Mouse (Mus musculus): Measurements from ENCODE around the gene Olfr1157. TPM values are rescaled to one million over a fixed set of nuclear protein-coding genes. Genes with fewer than 3 reads are reported as not detected.

Gene Olfr1157
- polyA plus RNA-seq (2014; fragmentation: Nextera tagmentation; extraction: Ambion mirVana): not detected in 2 replicates

DNA sequence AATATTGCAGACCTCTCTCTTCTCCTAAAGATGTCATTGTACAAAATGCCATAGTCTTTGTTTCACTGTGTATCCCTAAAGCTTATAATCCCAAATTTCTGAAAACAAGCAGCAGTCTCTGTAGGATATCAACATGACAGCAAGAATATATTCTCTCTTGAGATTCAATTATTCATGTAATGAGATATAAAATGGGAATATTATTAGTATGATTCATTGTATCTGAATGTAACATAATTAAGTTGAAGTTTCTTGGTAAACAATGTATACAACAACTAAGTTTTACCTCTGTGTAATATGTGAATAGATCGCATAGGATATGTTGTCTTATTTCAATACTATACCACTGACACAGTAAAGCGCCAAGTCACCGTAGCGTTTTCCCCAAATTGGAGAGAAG lies at the start of gene Olfr1157:
TSS of gene Olfr1157 (minus strand) at position 101 of the 400 bp plus-strand sequence.
- ATAC-seq (ENCODE audit: low read depth) (no peak), DNase-seq (ENCODE audit: low spot score) (no peak)
- Histone ChIP-seq H3K27ac (replicated peaks; ENCODE audit: low read depth, low read length) (no peak within 1 kb of the TSS), H3K27me3 (replicated peaks; ENCODE audit: control insufficient read depth, insufficient read depth, low read length) (no peaks in the 10 kb centered on the region), H3K9me3 (ENCODE audit: control insufficient read depth, low read length) (no peaks in the 10 kb centered on the region), H3K4me2 (ENCODE audit: low read depth, low read length) (no peak within 1 kb of the TSS), H3K4me1 (ENCODE audit: control insufficient read depth, insufficient read depth, low read length) (no peaks in the 10 kb centered on the region), H3K4me3 (ENCODE audit: low read depth, low read length) (no peak within 1 kb of the TSS), H3K9ac (ENCODE audit: low read depth, low read length) (no peak within 1 kb of the TSS), H3K36me3 (ENCODE audit: control insufficient read depth, insufficient read depth, low read length) (no peaks in the 10 kb centered on the region)
- WGBS: 94% methylated on average over 4 of the region's 4 CpGs

DNA sequence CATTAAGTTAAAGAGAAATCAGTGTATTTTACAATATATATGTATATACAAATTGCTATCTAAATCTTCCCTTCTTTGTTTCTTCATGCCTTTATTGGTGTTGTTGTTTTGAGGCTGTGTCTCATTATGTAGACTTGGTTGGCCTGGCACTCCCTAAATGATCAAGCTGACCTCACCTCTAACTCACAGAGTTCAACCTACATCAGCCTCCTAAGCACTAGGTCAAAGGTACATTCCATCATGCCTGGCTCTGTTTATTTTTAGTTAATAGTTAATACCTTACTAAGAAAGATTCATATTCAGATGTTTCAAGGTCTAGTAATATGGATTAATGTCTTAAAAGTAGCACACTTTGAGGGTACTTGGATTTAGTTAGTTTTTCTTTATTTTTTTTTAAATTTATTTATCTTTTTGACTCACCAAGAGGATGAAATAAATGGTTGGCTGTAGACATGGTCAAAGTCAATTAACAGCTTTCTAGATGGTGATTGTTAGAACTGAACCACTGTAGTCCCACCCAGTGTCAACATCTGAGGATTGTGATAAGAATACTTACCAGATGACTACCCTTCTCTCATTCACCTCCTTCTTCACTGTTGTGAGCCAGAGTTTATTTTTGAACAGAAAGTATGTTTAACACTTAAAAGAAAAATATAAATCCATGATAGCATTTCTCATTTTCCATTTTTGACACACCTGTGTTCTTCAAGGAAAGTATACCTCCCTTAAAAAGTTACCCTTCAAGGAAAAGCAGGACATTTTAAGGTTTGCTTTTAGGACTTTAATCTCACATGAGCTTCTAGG lies 39.6 kb upstream of the Olfr1157 start, which contains the start of gene Olfr1160:
TSS of gene Olfr1160 (minus strand) at position 754 of the 804 bp plus-strand sequence.
- no peak within 1 kb of the TSS for H3K4me2 ChIP-seq (ENCODE audit: low read depth, low read length)

DNA sequence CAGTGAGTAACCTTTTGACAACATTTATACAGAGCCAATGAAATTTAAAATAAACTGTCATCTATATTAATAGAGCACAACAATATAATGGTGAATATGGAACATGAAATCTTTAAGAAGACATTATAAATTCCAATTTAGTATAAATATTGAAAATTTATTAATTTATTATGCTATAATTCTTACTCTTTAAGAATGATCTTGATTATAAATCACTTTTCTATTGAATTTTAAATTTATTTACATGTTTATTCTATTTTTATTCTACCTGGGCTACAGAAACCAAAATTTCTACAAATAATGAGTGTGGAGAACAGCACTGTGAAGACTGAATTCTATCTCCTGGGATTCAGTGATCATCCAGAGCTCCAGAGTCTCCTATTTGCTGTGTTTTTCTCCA lies 21.7 kb upstream of the Olfr1157 start, which contains the start of gene Olfr1158:
TSS of gene Olfr1158 (plus strand) at position 301 of the 400 bp plus-strand sequence.
- no peak within 1 kb of the TSS for H3K4me2 ChIP-seq (ENCODE audit: low read depth, low read length)
- H3K4me1 ChIP-seq (ENCODE audit: control insufficient read depth, insufficient read depth, low read length): no peaks in the 10 kb centered on the region
- no peak within 1 kb of the TSS for H3K4me3 ChIP-seq (ENCODE audit: low read depth, low read length)
- no peaks in the 10 kb centered on the region for H3K9me3 ChIP-seq (ENCODE audit: control insufficient read depth, low read length)
- H3K9ac ChIP-seq (ENCODE audit: low read depth, low read length): no peak within 1 kb of the TSS
- DNase-seq (ENCODE audit: low spot score): no peak
- no peaks in the 10 kb centered on the region for H3K36me3 ChIP-seq (ENCODE audit: control insufficient read depth, insufficient read depth, low read length)
- H3K27me3 ChIP-seq (replicated peaks; ENCODE audit: control insufficient read depth, insufficient read depth, low read length): no peaks in the 10 kb centered on the region
- ATAC-seq (ENCODE audit: low read depth): no peak
- H3K27ac ChIP-seq (replicated peaks; ENCODE audit: low read depth, low read length): no peak within 1 kb of the TSS

More for the DNA sequence above, 39.6 kb upstream of the Olfr1157 start, which contains the start of gene Olfr1160:
- H3K27me3 ChIP-seq (replicated peaks; ENCODE audit: control insufficient read depth, insufficient read depth, low read length): no peaks in the 10 kb centered on the region
- H3K4me3 ChIP-seq (ENCODE audit: low read depth, low read length): no peak within 1 kb of the TSS
- no peaks in the 10 kb centered on the region for H3K4me1 ChIP-seq (ENCODE audit: control insufficient read depth, insufficient read depth, low read length)
- no peaks in the 10 kb centered on the region for H3K9me3 ChIP-seq (ENCODE audit: control insufficient read depth, low read length)
- H3K9ac ChIP-seq (ENCODE audit: low read depth, low read length): no peak within 1 kb of the TSS
- ATAC-seq (ENCODE audit: low read depth): no peak
- H3K27ac ChIP-seq (replicated peaks; ENCODE audit: low read depth, low read length): no peak within 1 kb of the TSS
- no peak for DNase-seq (ENCODE audit: low spot score)
- no peaks in the 10 kb centered on the region for H3K36me3 ChIP-seq (ENCODE audit: control insufficient read depth, insufficient read depth, low read length)

DNA sequence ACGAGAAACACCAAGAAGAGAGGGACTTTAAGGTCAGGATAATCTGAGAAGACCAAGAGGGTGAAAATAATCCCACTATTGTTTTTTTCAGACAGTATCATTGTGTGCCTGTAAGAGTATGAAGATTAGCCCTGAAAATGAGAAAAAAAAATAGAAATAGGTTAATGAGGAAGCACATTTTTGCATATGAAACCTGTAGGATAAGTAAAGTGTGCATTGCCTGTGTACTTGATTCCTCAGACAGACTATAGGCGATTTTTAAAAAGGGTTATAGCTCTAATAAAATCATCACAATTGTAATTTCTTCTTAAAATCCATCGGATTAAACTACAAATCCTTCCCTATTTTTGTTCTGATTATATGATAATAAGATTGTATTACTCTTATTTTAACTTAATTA lies 6.5 kb upstream of the Olfr1157 start, which contains the start of gene Olfr74:
TSS of gene Olfr74 (minus strand) at position 101 of the 400 bp plus-strand sequence.
- WGBS: 70% methylated on average over 3 of the region's 3 CpGs
- Histone ChIP-seq H3K36me3 (ENCODE audit: control insufficient read depth, insufficient read depth, low read length) (no peaks in the 10 kb centered on the region), H3K9ac (ENCODE audit: low read depth, low read length) (no peak within 1 kb of the TSS), H3K9me3 (ENCODE audit: control insufficient read depth, low read length) (no peaks in the 10 kb centered on the region), H3K27ac (replicated peaks; ENCODE audit: low read depth, low read length) (no peak within 1 kb of the TSS), H3K4me2 (ENCODE audit: low read depth, low read length) (no peak within 1 kb of the TSS), H3K4me1 (ENCODE audit: control insufficient read depth, insufficient read depth, low read length) (no peaks in the 10 kb centered on the region), H3K4me3 (ENCODE audit: low read depth, low read length) (no peak within 1 kb of the TSS), H3K27me3 (replicated peaks; ENCODE audit: control insufficient read depth, insufficient read depth, low read length) (no peaks in the 10 kb centered on the region)
- no peak for ATAC-seq (ENCODE audit: low read depth)
- DNase-seq (ENCODE audit: low spot score): no peak

DNA sequence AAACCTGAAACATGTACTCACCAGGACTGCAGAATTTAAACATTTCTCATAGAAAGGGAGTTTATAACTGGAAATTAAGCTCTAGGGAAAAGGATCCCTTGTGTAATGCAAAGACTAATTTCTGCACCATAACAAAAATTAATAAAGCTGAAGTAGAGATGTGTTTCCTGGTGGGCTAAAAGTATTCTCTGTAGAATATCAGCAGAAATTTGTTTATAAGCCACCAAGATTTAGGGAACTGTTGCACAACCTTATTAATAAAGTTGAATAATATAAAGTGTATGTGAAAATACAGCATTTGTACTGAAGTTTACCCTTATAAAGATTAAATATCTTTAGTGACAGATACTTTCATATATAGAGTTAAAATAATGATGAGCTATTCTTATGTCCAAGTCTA lies 15.1 kb downstream of the Olfr1157 start, which contains the start of gene Olfr1156:
TSS of gene Olfr1156 (minus strand) at position 101 of the 400 bp plus-strand sequence.
- no peak within 1 kb of the TSS for H3K4me2 ChIP-seq (ENCODE audit: low read depth, low read length)
- no peak within 1 kb of the TSS for H3K9ac ChIP-seq (ENCODE audit: low read depth, low read length)
- no peak within 1 kb of the TSS for H3K4me3 ChIP-seq (ENCODE audit: low read depth, low read length)
- no peak within 1 kb of the TSS for H3K27ac ChIP-seq (replicated peaks; ENCODE audit: low read depth, low read length)
- H3K36me3 ChIP-seq (ENCODE audit: control insufficient read depth, insufficient read depth, low read length): no peaks in the 10 kb centered on the region
- H3K27me3 ChIP-seq (replicated peaks; ENCODE audit: control insufficient read depth, insufficient read depth, low read length): no peaks in the 10 kb centered on the region
- DNase-seq (ENCODE audit: low spot score) (no peak), ATAC-seq (ENCODE audit: low read depth) (no peak)
- H3K9me3 ChIP-seq (ENCODE audit: control insufficient read depth, low read length): no peaks in the 10 kb centered on the region
- H3K4me1 ChIP-seq (ENCODE audit: control insufficient read depth, insufficient read depth, low read length): no peaks in the 10 kb centered on the region

DNA sequence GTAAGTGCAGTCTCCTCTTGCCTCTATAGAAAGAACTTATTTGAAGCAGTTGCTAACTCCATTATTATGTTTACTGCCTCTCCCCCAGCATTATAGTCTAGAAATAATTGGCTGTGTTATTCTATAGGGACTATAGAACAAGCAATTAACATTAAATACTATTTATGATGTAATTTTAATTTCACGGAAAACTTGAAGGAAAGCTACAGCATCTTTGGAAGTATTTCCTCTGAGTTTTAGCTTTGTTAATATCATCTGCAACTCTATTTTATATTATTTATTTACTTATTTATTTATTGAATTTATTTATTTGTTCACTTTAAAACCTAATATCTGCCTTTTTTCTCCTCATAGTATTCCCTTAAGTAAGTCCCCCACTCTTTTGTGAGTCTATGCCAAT lies 23.1 kb downstream of the Olfr1157 start, which contains the start of gene Olfr1155:
TSS of gene Olfr1155 (minus strand) at position 101 of the 400 bp plus-strand sequence.
- ATAC-seq (ENCODE audit: low read depth) (no peak), DNase-seq (ENCODE audit: low spot score) (no peak)
- H3K27me3 ChIP-seq (replicated peaks; ENCODE audit: control insufficient read depth, insufficient read depth, low read length): no peaks in the 10 kb centered on the region
- no peaks in the 10 kb centered on the region for H3K9me3 ChIP-seq (ENCODE audit: control insufficient read depth, low read length)
- no peak within 1 kb of the TSS for H3K27ac ChIP-seq (replicated peaks; ENCODE audit: low read depth, low read length)
- WGBS: 98% methylated on average over 1 of the region's 1 CpGs
- no peak within 1 kb of the TSS for H3K4me3 ChIP-seq (ENCODE audit: low read depth, low read length)
- H3K36me3 ChIP-seq (ENCODE audit: control insufficient read depth, insufficient read depth, low read length): no peaks in the 10 kb centered on the region
- H3K4me2 ChIP-seq (ENCODE audit: low read depth, low read length): no peak within 1 kb of the TSS
- H3K4me1 ChIP-seq (ENCODE audit: control insufficient read depth, insufficient read depth, low read length): no peaks in the 10 kb centered on the region
- no peak within 1 kb of the TSS for H3K9ac ChIP-seq (ENCODE audit: low read depth, low read length)

Other genes with a start within 250 kb of the Olfr1157 start
- not detected in 2 replicates for gene Olfr1138, start 228.3 kb downstream of the Olfr1157 start, polyA plus RNA-seq (2014; fragmentation: Nextera tagmentation; extraction: Ambion mirVana)
- gene Olfr1140, start 224.5 kb downstream of the Olfr1157 start, polyA plus RNA-seq (2014; fragmentation: Nextera tagmentation; extraction: Ambion mirVana): not detected in 2 replicates
- gene Olfr1141, start 214.3 kb downstream of the Olfr1157 start, polyA plus RNA-seq (2014; fragmentation: Nextera tagmentation; extraction: Ambion mirVana): not detected in 2 replicates
- gene Olfr152, start 188.8 kb downstream of the Olfr1157 start, polyA plus RNA-seq (2014; fragmentation: Nextera tagmentation; extraction: Ambion mirVana): not detected in 2 replicates
- gene Olfr1143, start 167.7 kb downstream of the Olfr1157 start, polyA plus RNA-seq (2014; fragmentation: Nextera tagmentation; extraction: Ambion mirVana): 0.18 TPM in 1 of 2 replicates, not detected in the other
- not detected in 2 replicates for gene Olfr1145, start 158.5 kb downstream of the Olfr1157 start, polyA plus RNA-seq (2014; fragmentation: Nextera tagmentation; extraction: Ambion mirVana)
- not detected in 2 replicates for gene Olfr1148, start 137.8 kb downstream of the Olfr1157 start, polyA plus RNA-seq (2014; fragmentation: Nextera tagmentation; extraction: Ambion mirVana)
- not detected in 2 replicates for gene Olfr1150-ps1, start 124.3 kb downstream of the Olfr1157 start, polyA plus RNA-seq (2014; fragmentation: Nextera tagmentation; extraction: Ambion mirVana)
- not detected in 2 replicates for gene Olfr1151, start 112.4 kb downstream of the Olfr1157 start, polyA plus RNA-seq (2014; fragmentation: Nextera tagmentation; extraction: Ambion mirVana)
- gene Olfr1152, start 101.8 kb downstream of the Olfr1157 start, polyA plus RNA-seq (2014; fragmentation: Nextera tagmentation; extraction: Ambion mirVana): 0.06 TPM in 1 of 2 replicates, not detected in the other
- gene Olfr1153, start 73.3 kb downstream of the Olfr1157 start, polyA plus RNA-seq (2014; fragmentation: Nextera tagmentation; extraction: Ambion mirVana): 0.11 TPM in 1 of 2 replicates, not detected in the other
- gene Olfr1154, start 63.1 kb downstream of the Olfr1157 start, polyA plus RNA-seq (2014; fragmentation: Nextera tagmentation; extraction: Ambion mirVana): not detected in 2 replicates
- not detected in 2 replicates for gene Olfr1155, start 23.2 kb downstream of the Olfr1157 start, polyA plus RNA-seq (2014; fragmentation: Nextera tagmentation; extraction: Ambion mirVana)
- 0.11 TPM in 1 of 2 replicates, not detected in the other for gene Olfr1156, start 15.2 kb downstream of the Olfr1157 start, polyA plus RNA-seq (2014; fragmentation: Nextera tagmentation; extraction: Ambion mirVana)
- gene Olfr74, start 6.4 kb upstream of the Olfr1157 start, polyA plus RNA-seq (2014; fragmentation: Nextera tagmentation; extraction: Ambion mirVana): not detected in 2 replicates
- gene Olfr1158, start 21.8 kb upstream of the Olfr1157 start, polyA plus RNA-seq (2014; fragmentation: Nextera tagmentation; extraction: Ambion mirVana): not detected in 2 replicates
- gene Olfr1160, start 40.0 kb upstream of the Olfr1157 start, polyA plus RNA-seq (2014; fragmentation: Nextera tagmentation; extraction: Ambion mirVana): not detected in 2 replicates
- not detected in 2 replicates for gene Olfr1161, start 54.5 kb upstream of the Olfr1157 start, polyA plus RNA-seq (2014; fragmentation: Nextera tagmentation; extraction: Ambion mirVana)
- gene Olfr73, start 69.4 kb upstream of the Olfr1157 start, polyA plus RNA-seq (2014; fragmentation: Nextera tagmentation; extraction: Ambion mirVana): not detected in 2 replicates
- 0.09 TPM in 1 of 2 replicates, not detected in the other for gene Olfr1162, start 82.8 kb upstream of the Olfr1157 start, polyA plus RNA-seq (2014; fragmentation: Nextera tagmentation; extraction: Ambion mirVana)
- gene Olfr1163, start 103.5 kb upstream of the Olfr1157 start, polyA plus RNA-seq (2014; fragmentation: Nextera tagmentation; extraction: Ambion mirVana): not detected in 2 replicates
- gene Olfr1164, start 125.7 kb upstream of the Olfr1157 start, polyA plus RNA-seq (2014; fragmentation: Nextera tagmentation; extraction: Ambion mirVana): not detected in 2 replicates
- gene Olfr1166, start 160.0 kb upstream of the Olfr1157 start, polyA plus RNA-seq (2014; fragmentation: Nextera tagmentation; extraction: Ambion mirVana): 0.11 TPM in 1 of 2 replicates, not detected in the other
- not detected in 2 replicates for gene Olfr1167, start 186.9 kb upstream of the Olfr1157 start, polyA plus RNA-seq (2014; fragmentation: Nextera tagmentation; extraction: Ambion mirVana)
- gene Olfr1168, start 213.6 kb upstream of the Olfr1157 start, polyA plus RNA-seq (2014; fragmentation: Nextera tagmentation; extraction: Ambion mirVana): not detected in 2 replicates

Data from embryonic facial prominence, embryonic 14.5 days (tissue).